Mouse (Mus musculus) heart, adult 8-10 months (tissue): ENCODE results near the gene Prss42. TPM values are rescaled to one million over a fixed set of nuclear protein-coding genes. Genes with fewer than 3 reads are reported as not detected.

Source experiments
- DNase-seq: peaks from one replicate; pipeline ENCODE4 v3.0.0; 2022; ENCODE audit warnings: low spot score
- total RNA-seq, 4 experiments: library from RNA; stranded (reverse); gene quantifications; 2 replicates each; pipeline ENCODE4 v1.2.4; 2022

Gene Prss42
- total RNA-seq, result not detected

GRCm38 (mm10) chr9:110797866-110798265, at the start of gene Prss42:
Prss42 (plus strand) TSS chr9:110798166.
- DNase-seq, result no peak

- no peak for DNase-seq
Observed at GRCm38 (mm10) chr9:110748451-110748850, 49.5 kb upstream of the Prss42 start.

GRCm38 (mm10) chr9:110750404-110751187, 47.4 kb upstream of the Prss42 start:
- no peak for DNase-seq

GRCm38 (mm10) chr9:110751412-110751811, 46.6 kb upstream of the Prss42 start:
- no peak for DNase-seq

GRCm38 (mm10) chr9:110752917-110753435, 45.0 kb upstream of the Prss42 start:
- DNase-seq, result no peak

GRCm38 (mm10) chr9:110753773-110754172, 44.2 kb upstream of the Prss42 start:
- no peak for DNase-seq

- DNase-seq, result no peak
Observed at GRCm38 (mm10) chr9:110757816-110758215, 40.1 kb upstream of the Prss42 start.

GRCm38 (mm10) chr9:110758605-110759004, 39.4 kb upstream of the Prss42 start:
- peak; percentile 90 for DNase-seq

GRCm38 (mm10) chr9:110759265-110759664, 38.7 kb upstream of the Prss42 start:
- peak; percentile 61 for DNase-seq

GRCm38 (mm10) chr9:110760886-110761285, 37.1 kb upstream of the Prss42 start:
- no peak for DNase-seq

GRCm38 (mm10) chr9:110762763-110763162, 35.2 kb upstream of the Prss42 start:
- no peak for DNase-seq

GRCm38 (mm10) chr9:110763405-110763804, 34.6 kb upstream of the Prss42 start:
- DNase-seq, result peak; percentile 65

- DNase-seq, result no peak
Observed at GRCm38 (mm10) chr9:110772336-110772735, 25.6 kb upstream of the Prss42 start.

GRCm38 (mm10) chr9:110774403-110775268, 23.3 kb upstream of the Prss42 start:
- DNase-seq, result no peak

GRCm38 (mm10) chr9:110775269-110776022, 22.5 kb upstream of the Prss42 start:
- DNase-seq, result no peak

GRCm38 (mm10) chr9:110778100-110778499, 19.9 kb upstream of the Prss42 start:
- DNase-seq, result no peak

GRCm38 (mm10) chr9:110778559-110778958, 19.4 kb upstream of the Prss42 start:
- no peak for DNase-seq

- no peak for DNase-seq
Observed at GRCm38 (mm10) chr9:110779242-110779913, 18.6 kb upstream of the Prss42 start.

GRCm38 (mm10) chr9:110781256-110781721, 16.7 kb upstream of the Prss42 start:
- peak; percentile 92 for DNase-seq

- peak; percentile 84 for DNase-seq
Observed at GRCm38 (mm10) chr9:110781731-110782130, 16.2 kb upstream of the Prss42 start.

- no peak for DNase-seq
Observed at GRCm38 (mm10) chr9:110783611-110784010, 14.4 kb upstream of the Prss42 start.
